Mouse (Mus musculus) retina, postnatal 7 days (tissue): ENCODE data around the gene Tfpi.

Experiments used
- DNase-seq: peaks from one replicate; pipeline ENCODE4 v3.0.0-alpha.2; 2012; ENCODE audit warnings: low read depth, low spot score

Tfpi gene

GRCm38 (mm10) chr2:84474651-84475050 is 1.9 kb downstream of the Tfpi start:
- DNase-seq = no peak

GRCm38 (mm10) chr2:84473941-84474530 is 2.5 kb downstream of the Tfpi start:
- no peak for DNase-seq

- DNase-seq = no peak
Measured at GRCm38 (mm10) chr2:84467391-84467790, 9.2 kb downstream of the Tfpi start.

- no peak for DNase-seq
Measured at GRCm38 (mm10) chr2:84464956-84465355, 11.6 kb downstream of the Tfpi start.

GRCm38 (mm10) chr2:84462411-84462810 is 14.2 kb downstream of the Tfpi start:
- no peak for DNase-seq

- DNase-seq = no peak
Measured at GRCm38 (mm10) chr2:84459651-84460177, 16.9 kb downstream of the Tfpi start.

DNA sequence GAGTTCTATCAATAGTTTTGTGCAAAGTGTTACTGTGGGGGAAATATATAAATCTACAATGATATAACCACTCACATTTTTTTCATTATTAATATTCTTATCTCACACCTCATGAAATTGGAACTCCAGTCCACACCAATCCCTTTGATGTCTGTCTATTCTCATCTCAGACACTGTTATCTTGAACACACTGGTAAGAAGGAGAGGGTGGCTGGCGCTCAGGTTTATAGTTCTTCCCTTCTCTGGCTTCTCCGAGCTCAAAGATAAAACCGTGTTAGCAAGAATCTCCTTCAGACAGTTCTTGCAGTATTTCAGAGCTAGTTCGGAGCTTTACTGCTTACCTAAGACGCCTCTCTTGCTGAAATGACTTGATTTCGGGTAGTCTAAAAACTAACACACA is 19.4 kb downstream of the Tfpi start:
- DNase-seq = no peak

DNA sequence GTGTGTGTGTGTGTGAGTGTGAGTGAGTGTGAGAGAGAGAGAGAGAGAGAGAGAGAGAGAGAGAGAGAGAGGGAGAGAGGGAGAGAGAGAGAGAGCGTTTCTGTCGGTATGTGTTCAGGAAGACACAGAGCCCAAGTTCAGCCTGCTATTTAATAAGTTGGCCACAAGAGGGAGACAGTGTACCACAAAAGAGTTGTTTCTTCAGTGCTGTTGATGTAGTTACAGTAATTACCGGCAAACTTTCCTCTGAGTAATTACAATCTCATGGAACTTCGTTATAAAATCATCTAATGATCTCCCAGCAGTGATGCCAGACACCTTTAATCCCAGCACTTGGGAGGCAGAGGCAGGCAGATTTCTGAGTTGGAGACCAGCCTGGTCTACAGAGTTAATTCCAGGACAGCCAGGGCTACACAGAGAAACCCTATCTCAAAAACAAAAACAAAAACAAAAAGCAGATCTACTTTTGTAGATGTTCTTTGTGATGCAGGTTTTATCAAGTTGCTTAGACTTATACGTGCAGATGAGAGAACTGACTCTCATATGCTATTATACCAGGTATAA is 21.3 kb downstream of the Tfpi start:
- DNase-seq = peak; percentile 72

DNA sequence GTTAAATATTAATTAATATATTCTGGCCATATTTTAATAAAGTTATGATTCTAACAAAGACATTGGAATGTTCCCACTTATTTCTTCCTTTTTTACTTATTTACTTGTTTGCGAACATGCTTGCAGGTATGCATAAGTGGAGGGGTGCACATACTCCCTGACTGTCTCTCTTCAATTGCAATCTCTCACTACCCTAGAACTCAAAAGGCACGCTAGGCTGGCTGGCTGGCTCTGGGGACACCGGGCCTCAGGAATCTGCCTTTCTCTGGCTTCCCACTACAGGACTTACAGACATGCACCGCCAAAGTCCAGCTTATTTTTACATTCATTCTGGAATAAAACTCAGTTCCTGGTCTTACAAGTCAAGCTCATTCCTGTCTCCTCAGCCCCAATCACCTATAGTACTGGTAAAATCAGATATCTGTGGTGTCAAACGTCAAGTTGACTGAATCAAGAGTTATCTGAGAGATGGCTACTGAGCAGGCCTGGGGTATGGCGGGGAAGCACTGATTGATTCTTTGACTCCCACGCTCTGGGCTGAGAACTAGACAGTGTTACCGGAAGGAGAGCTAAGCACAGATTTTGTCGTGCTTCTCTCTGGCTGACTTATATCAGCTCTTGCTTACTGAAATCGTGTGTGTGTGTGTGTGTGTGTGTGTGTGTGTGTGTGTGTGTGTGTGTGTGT is 21.9 kb downstream of the Tfpi start:
- DNase-seq = no peak

- DNase-seq = peak; percentile 32
Measured at GRCm38 (mm10) chr2:84454051-84454450, 22.5 kb downstream of the Tfpi start.

GRCm38 (mm10) chr2:84445499-84445898 is 31.1 kb downstream of the Tfpi start:
- DNase-seq = no peak

DNA sequence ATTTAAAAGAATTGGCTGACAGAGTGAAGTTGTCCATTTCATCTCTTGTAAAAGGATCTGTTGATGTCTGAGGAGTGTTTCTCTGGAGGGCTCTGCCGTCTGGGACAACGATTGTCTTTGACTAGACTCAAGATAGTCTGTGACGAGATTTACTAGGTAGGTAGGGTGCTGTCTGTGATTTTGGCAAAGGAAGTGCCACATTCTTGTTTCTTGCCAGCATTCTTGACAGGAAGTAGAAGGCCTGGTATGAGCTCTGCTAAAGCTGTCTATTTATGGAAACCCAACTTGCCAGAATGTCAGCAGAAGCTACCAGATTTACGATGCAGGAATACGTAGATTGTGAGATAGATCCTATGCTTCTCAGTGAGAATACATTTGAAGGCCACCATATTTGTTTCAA is 34.6 kb downstream of the Tfpi start:
- no peak for DNase-seq

GRCm38 (mm10) chr2:84429724-84430123 is 46.9 kb downstream of the Tfpi start:
- peak; percentile 36 for DNase-seq

- no peak for DNase-seq
Measured at GRCm38 (mm10) chr2:84428836-84429235, 47.7 kb downstream of the Tfpi start.

- no peak for DNase-seq
Measured at GRCm38 (mm10) chr2:84426531-84426930, 50.0 kb downstream of the Tfpi start.

- DNase-seq = no peak
Measured at GRCm38 (mm10) chr2:84425138-84425537, 51.4 kb downstream of the Tfpi start, which contains the start of gene Calcrl. Gene Calcrl (minus strand): TSS chr2:84425411.

- no peak for DNase-seq
Measured at GRCm38 (mm10) chr2:84416501-84416900, 60.1 kb downstream of the Tfpi start.

GRCm38 (mm10) chr2:84409796-84410592 is 66.6 kb downstream of the Tfpi start:
- DNase-seq = no peak

DNA sequence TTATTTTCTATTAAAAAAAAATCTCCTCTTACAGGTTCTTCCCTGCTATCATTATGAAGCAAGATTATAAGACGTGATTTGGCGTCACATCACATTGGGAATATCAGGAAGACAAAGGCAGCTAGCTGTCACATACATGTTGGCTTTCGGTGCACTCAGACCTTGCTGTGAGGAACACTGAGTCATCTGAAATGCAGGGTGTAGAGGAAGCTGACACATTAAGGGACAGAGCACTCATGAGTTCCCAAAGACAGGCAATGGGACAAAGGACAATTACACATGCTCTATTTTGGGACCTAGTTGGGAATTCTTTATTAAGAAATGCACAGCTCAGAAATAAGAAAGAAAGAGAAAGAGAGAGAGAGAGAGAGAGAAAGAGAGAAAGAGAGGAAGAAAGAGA is 71.7 kb downstream of the Tfpi start:
- DNase-seq = no peak

DNA sequence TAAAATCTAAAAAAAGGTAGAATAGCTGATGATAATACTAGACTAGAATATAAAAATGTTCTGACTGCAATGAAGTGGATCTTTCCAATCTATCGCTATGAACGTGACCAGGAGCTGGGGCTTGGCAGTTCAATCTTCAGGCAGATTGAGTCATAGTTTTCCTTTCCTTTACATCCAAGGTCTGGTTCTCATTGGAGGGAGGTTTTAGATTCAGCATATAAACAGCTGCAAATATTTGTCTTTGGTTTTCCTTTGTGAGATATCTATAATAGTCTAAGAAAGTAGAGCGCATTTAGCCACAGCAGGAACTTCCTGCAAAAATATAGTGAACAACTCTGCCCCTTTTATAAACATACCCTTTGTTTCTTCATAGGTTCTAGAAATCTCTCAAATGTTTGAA is 73.9 kb downstream of the Tfpi start:
- DNase-seq = no peak

GRCm38 (mm10) chr2:84396557-84396956 is 80.0 kb downstream of the Tfpi start:
- no peak for DNase-seq

GRCm38 (mm10) chr2:84393236-84393635 is 83.3 kb downstream of the Tfpi start:
- no peak for DNase-seq
